Mouse (Mus musculus) liver (tissue): ENCODE data around the gene Frat1.

Source experiments
- DNase-seq: peaks from one replicate; pipeline ENCODE4 v3.0.0-alpha.2; 2020; ENCODE audit warnings: mixed read lengths

The Frat1 gene

DNA sequence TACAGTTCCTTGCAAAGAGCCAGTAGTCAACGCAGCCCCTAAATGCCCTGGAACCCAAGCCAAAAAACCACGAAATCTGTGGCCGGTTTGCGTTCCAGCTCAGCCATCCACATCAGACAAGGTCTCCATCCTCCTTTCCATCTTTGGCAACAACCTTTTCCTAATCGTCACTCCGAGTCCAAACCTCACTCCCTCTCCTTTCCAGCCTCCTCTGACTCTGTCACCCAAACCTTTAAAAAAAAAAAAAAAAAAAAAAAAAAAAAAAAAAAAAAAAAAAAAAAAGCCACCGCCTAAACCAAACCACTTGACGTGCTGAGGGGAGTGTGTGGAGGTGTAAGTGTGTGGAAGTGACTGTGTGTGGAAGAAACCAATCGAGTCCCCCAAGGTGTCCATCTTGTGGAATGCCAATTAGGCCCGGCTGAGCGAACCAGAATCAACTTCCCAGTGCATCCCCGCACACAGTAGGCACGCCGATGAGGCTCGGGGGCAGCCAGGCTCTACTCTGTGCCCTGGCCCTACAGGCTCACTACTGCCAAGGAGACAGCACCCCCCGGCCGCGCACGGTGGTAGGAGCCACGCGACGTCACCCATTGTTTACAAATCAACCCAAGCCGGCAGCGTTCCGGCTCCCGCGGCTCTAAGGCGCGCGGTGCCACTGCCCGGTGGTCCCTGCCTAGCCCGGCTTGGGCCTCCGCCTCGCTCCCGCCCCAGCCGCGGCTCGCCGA lies at the start of gene Frat1:
Frat1 (plus strand) TSS at position 590 of the 725 bp plus-strand sequence.
- DNase-seq, result peak; percentile 91

DNA sequence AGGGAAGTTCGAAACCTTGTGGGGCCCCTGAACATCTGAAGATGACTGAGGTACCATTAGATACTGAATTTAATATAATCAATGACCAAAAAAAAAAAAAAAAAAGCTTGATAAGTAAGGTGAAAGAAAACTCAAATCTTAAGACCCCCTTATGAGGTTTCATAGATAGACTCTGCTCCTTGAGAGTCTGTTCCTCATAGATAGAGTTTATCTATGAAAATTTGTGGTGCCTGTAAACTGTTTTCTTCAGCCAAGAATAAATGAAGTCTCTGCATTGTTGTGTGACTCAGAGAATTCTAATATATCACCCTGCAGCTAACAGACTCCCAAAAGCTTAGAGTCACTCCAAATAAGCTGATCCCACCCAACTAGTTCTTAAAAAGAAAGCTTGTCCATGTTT lies 42.9 kb upstream of the Frat1 start:
- DNase-seq, result no peak

GRCm38 (mm10) chr19:41789110-41789961 lies 40.4 kb upstream of the Frat1 start:
- no peak for DNase-seq

- no peak for DNase-seq
Observed at GRCm38 (mm10) chr19:41791384-41791783, 38.4 kb upstream of the Frat1 start.

GRCm38 (mm10) chr19:41792934-41793486 lies 36.8 kb upstream of the Frat1 start:
- no peak for DNase-seq

GRCm38 (mm10) chr19:41794017-41794416 lies 35.8 kb upstream of the Frat1 start:
- no peak for DNase-seq

DNA sequence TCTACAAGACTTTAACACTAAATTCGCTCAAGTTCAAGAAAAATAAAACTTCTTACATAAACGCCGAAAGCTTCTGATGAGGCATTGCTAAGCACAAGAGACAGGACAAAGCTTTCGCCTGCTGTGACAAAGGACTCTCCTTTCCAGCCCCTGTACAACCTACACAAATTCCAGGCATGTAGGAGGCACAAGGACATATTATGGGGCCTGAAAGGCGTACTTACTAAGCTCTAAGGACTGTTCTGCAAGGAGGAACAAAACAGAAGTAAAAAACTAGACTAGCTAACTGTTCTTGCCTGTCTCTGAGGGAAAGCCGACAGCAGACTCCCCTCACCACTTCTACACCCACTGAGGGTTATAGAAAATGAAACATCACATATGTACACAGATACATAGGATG lies 34.9 kb upstream of the Frat1 start:
- no peak for DNase-seq

GRCm38 (mm10) chr19:41796148-41796760 lies 33.5 kb upstream of the Frat1 start:
- DNase-seq, result no peak

GRCm38 (mm10) chr19:41796789-41797327 lies 32.9 kb upstream of the Frat1 start:
- no peak for DNase-seq

DNA sequence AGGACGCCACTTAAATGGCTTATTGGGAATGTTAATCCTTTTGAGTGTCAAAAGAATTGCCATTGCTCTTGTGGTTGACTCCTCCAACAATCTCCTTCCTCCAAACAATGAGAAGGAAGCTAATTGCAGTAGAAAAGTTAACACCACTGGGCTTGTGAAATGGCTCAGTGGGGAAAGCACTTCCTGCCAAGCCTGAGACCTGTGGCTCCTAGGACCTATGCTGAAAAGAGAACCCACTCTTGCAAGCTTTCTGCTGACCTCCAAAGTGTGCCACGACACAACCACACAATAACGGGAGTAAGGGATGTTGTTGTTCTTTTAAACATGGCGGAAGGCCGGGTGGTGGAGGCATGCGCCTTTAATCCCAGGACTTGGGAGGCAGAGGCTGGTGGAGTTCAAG lies 32.2 kb upstream of the Frat1 start:
- no peak for DNase-seq

GRCm38 (mm10) chr19:41800451-41800850 lies 29.3 kb upstream of the Frat1 start:
- DNase-seq, result no peak

GRCm38 (mm10) chr19:41800986-41801741 lies 28.6 kb upstream of the Frat1 start:
- DNase-seq, result no peak

GRCm38 (mm10) chr19:41801742-41802369 lies 27.9 kb upstream of the Frat1 start, which contains the start of gene Arhgap19:
Gene Arhgap19 (minus strand): TSS chr19:41802047.
- DNase-seq, result peak; percentile 93

- DNase-seq, result peak; percentile 56
Observed at GRCm38 (mm10) chr19:41803322-41803721, 26.4 kb upstream of the Frat1 start.

DNA sequence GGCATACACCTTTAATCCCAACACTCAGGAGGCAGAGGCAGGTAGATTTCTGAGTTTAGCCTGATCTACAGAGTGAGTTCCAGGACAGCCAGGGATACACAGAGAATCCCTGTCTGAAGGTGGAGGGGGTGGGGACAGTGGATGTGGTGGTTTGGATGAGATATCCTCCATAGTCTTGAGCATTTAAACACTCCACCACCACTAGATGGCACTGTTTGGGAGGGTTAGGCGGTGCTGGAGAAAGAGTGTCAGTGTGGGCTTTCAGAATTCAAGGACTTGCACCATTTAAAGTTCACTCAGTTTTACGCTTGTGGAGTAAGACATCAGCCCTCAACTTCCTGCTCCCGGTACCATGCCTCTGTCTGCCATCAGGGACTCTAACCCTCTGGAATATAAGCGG lies 23.9 kb upstream of the Frat1 start:
- no peak for DNase-seq

GRCm38 (mm10) chr19:41807497-41807896 lies 22.3 kb upstream of the Frat1 start:
- peak; percentile 67 for DNase-seq

- DNase-seq, result no peak
Observed at GRCm38 (mm10) chr19:41808104-41808634, 21.6 kb upstream of the Frat1 start.

GRCm38 (mm10) chr19:41810074-41810473 lies 19.7 kb upstream of the Frat1 start:
- no peak for DNase-seq

DNA sequence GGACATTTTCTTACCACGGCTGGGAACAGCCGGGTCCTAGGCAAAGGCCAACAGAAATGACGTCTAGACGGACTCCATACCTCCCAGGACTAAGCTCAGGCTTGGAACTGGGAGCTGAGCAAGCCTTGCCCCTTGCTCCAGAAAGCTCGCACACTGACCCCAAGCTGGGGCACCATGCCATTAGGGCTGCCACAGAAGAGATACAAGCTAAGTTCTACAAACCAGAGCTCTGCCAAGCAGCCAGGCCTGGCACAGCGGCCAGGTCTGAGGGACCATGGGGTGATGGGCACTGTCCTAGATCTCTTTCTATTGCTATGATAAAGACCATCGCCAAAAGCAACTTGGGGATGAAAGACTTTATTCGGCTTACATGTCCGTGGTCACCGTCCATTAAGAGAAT lies 17.2 kb upstream of the Frat1 start:
- no peak for DNase-seq

GRCm38 (mm10) chr19:41813374-41813773 lies 16.4 kb upstream of the Frat1 start:
- DNase-seq, result no peak

- no peak for DNase-seq
Observed at GRCm38 (mm10) chr19:41816410-41816809, 13.4 kb upstream of the Frat1 start.
